Mouse (Mus musculus) neural tube, embryonic 11.5 days (tissue): ENCODE measurements around the gene Trim47. TPM values are rescaled to one million over a fixed set of nuclear protein-coding genes. Genes with fewer than 3 reads are reported as not detected.

Source experiments
- ATAC-seq: fragments of 200-750 bp; cut with Nextera tagmentation; 2 replicates; pipeline ENCODE4 v1.8.0; 2017; ENCODE audit warnings: moderate number of reproducible peaks, mild to moderate bottlenecking, moderate TSS enrichment, moderate library complexity; ENCODE audit not compliant: insufficient read depth, low FRiP score, low TSS enrichment
- DNase-seq: peaks from one replicate; pipeline ENCODE4 v3.0.0-alpha.2; 2015; ENCODE audit warnings: low spot score
- H3K27ac ChIP-seq: fragments of 300-500 bp; sonication (generic); 2 replicates; pipeline ENCODE4 v1.5.1; 2014; ENCODE audit warnings: low read depth, mild to moderate bottlenecking, low read length
- H3K27me3 ChIP-seq: fragments of 300-500 bp; sonication (generic); 2 replicates; pipeline ENCODE4 v1.6.1; 2014; ENCODE audit warnings: mild to moderate bottlenecking, low read length, mixed read lengths; ENCODE audit not compliant: control insufficient read depth, insufficient read depth
- H3K36me3 ChIP-seq: fragments of 300-500 bp; sonication (generic); 2 replicates; pipeline ENCODE4 v1.6.1; 2014; ENCODE audit warnings: mild to moderate bottlenecking, low read length, moderate library complexity, mixed read lengths; ENCODE audit not compliant: control insufficient read depth, insufficient read depth
- H3K4me1 ChIP-seq: fragments of 300-500 bp; sonication (generic); 2 replicates; pipeline ENCODE4 v1.6.1; 2014; ENCODE audit warnings: low read length, mixed read lengths; ENCODE audit not compliant: control insufficient read depth, insufficient read depth
- H3K4me2 ChIP-seq: fragments of 300-500 bp; sonication (generic); 2 replicates; pipeline ENCODE4 v1.6.1; 2014; ENCODE audit warnings: low read depth, mild to moderate bottlenecking, moderate library complexity
- H3K4me3 ChIP-seq: fragments of 300-500 bp; sonication (generic); 2 replicates; pipeline ENCODE4 v1.5.1; 2014; ENCODE audit warnings: low read depth, low read length
- H3K9ac ChIP-seq: fragments of 300-500 bp; sonication (generic); 2 replicates; pipeline ENCODE4 v1.6.1; 2014; ENCODE audit warnings: mild to moderate bottlenecking, low read length
- H3K9me3 ChIP-seq: fragments of 300-500 bp; sonication (generic); 2 replicates; pipeline ENCODE4 v1.6.1; 2016; ENCODE audit warnings: low read length; ENCODE audit not compliant: control insufficient read depth
- WGBS: fragments of 180-500 bp; shearing (Covaris S2); extraction: QIAGEN DNeasy Blood & Tissue Kit; methylation state at CpG from one replicate; pipeline ENCODE4 v1.1.7; 2014; 5-methylcytosine and 5-hydroxymethylcytosine counted together
- polyA plus RNA-seq: library from polyadenylated mRNA; unstranded; fragments of >200 nt; fragmentation: Nextera tagmentation; extraction: Ambion mirVana; gene quantifications from 2 replicates; pipeline ENCODE4 v1.2.1, GENCODE M21; 2014

Gene Trim47
- polyA plus RNA-seq, 1 experiment from 2014 or later: 3.3 TPM

DNA sequence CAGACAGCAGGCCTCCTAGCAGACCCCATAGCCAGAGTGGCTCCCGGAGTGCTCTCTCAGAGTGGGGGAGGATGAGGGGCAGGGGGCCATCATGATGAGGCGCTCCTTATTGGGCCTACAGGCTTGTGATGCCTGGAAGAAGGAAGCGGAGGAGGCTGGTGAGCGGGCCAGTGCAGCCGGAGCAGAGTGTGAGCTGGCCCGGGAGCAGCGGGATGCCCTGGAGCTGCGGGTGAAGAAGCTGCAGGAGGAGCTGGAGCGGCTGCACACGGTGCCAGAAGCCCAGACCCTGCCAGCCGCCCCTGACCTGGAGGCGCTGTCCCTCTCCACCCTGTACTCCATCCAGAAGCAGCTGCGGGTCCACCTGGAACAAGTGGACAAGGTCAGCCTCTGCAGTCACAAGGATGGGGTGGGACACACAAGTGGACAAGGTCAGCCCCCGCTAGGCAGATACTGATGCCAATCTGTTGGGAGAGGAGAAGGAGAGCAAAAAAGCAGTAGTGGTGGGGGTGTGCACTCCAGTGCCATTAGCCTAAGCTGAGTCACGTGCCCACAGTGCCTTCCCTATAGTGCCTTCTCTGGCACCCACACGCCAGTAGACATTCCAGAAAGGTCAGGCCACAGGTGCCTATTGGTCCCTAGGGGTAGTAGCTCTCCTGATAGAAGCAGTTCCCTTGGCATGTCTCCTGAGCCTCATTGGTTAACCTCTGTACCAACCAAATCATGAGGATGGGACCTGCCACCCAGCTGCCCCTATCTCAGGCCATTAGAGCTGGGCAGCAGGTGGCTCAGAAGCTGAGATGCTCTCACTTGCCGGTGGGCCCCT is 67.9 kb downstream of the Trim47 start:
- Histone ChIP-seq H3K27me3 (no peaks in the 10 kb centered on the region), H3K36me3 (peaks cover 47% of the 10 kb centered on the region), H3K4me1 (no peaks in the 10 kb centered on the region), H3K27ac (no peak overlapping the region), H3K4me3 (no peak overlapping the region), H3K9ac (no peak overlapping the region), H3K4me2 (no peak overlapping the region), H3K9me3 (no peaks in the 10 kb centered on the region)
- DNase-seq: no peak
- ATAC-seq: no peak
- 94% methylated on average over 17 of the region's 17 CpGs for WGBS

DNA sequence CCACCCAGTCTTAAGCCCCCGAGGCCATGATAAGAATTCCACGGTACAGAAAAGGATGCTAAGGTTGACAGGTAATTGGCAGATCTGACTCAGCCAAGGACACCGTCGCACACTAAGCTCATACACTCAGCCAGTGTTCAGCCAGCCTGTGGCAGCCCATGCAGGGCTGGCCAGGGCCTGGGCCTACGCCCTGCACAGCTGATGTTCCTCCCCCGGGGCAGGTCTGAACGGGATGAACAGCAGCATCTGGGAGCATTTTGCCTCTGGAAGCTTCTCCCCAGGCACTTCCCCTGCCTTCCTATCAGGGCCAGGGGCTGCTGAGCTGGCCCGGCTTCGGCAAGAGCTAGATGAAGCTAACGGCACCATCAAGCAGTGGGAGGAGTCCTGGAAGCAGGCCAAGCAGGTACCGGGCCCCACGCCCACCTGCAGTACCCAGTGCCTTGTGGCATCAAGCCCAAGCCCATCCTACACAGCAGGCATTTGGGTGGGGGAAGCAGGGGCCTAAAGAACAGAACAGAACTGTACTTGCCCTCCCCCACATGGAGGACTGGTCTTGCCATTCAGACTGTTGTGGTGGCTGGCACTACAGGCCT is 68.9 kb downstream of the Trim47 start:
- Histone ChIP-seq H3K4me3 (no peak overlapping the region), H3K27ac (no peak overlapping the region), H3K27me3 (no peaks in the 10 kb centered on the region), H3K4me1 (no peaks in the 10 kb centered on the region), H3K9ac (no peak overlapping the region), H3K9me3 (no peaks in the 10 kb centered on the region), H3K36me3 (peaks cover 53% of the 10 kb centered on the region), H3K4me2 (no peak overlapping the region)
- ATAC-seq (no peak), DNase-seq (no peak)
- 87% methylated on average over 12 of the region's 12 CpGs for WGBS

DNA sequence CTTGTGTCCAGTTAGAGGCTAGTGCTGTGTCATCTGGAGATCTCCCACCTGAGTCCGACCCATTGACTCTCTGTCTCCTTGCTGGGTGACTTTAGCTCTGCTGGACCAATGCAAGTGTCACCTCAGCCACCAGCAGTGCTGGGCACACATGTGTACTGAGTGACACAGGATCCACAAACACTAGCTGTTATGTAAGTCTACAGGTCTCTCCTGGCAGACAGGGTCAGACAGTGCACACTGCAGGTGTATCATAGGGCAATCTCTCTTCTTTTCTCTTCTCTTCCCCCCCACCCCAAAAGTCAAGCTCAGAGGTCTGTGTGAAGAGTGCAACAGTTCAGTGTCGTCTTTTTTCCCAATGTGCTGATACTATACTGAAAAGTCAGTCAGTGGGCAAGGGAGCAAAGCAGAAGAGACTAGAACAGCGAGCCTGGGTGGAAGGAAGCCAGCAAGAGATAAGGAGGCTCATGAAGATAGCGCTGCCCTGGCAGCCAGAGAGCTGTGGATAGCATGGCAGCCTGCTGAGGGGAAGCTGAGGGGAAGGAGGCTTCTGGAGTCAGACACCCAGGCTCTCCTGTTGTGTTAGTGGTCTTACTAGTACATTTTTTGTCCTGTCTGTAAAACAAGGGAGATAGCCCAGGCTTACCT is 69.7 kb downstream of the Trim47 start:
- Histone ChIP-seq H3K9ac (no peak overlapping the region), H3K27me3 (no peaks in the 10 kb centered on the region), H3K4me2 (no peak overlapping the region), H3K4me1 (no peaks in the 10 kb centered on the region), H3K9me3 (no peaks in the 10 kb centered on the region), H3K27ac (no peak overlapping the region), H3K36me3 (peaks cover 59% of the 10 kb centered on the region), H3K4me3 (no peak overlapping the region)
- DNase-seq (no peak), ATAC-seq (no peak)
- WGBS: 92% methylated on average over 4 of the region's 4 CpGs

DNA sequence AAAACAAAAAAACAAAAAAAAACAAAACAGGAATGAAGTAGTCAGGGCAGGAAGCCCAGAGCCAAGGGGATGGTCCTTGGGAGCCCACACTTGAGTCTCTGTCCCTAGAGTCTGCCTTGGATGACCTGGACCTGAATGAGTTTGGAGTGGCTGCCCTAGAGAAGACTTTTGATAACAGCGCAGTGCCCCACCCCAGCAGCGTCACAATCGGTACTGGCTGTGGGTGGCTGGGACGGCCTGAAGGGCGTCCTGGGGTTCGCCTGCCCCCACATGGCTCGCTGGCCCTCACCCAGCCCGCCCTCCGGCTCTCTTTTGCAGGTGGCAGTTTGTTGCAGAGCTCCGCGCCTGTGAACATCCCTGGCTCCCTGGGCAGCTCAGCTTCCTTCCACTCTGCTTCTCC is 71.1 kb downstream of the Trim47 start:
- H3K4me3 ChIP-seq: no peak overlapping the region
- DNase-seq (no peak), ATAC-seq (no peak)
- H3K27ac ChIP-seq: no peak overlapping the region
- no peaks in the 10 kb centered on the region for H3K9me3 ChIP-seq
- H3K4me2 ChIP-seq: no peak overlapping the region
- H3K27me3 ChIP-seq: no peaks in the 10 kb centered on the region
- peaks cover 61% of the 10 kb centered on the region for H3K36me3 ChIP-seq
- no peak overlapping the region for H3K9ac ChIP-seq
- WGBS: 93% methylated on average over 11 of the region's 11 CpGs
- no peaks in the 10 kb centered on the region for H3K4me1 ChIP-seq

Other genes starting within 250 kb of the Trim47 start
- gene Smim5, start 227.2 kb downstream of the Trim47 start, polyA plus RNA-seq: 2.0 and 3.4 TPM in 2 replicates
- 0.42 TPM in 1 of 2 replicates, not detected in the other for gene Smim6, start 215.2 kb downstream of the Trim47 start, polyA plus RNA-seq
- 48.9 and 51.8 TPM in 2 replicates for gene Sap30bp, start 193.9 kb downstream of the Trim47 start, polyA plus RNA-seq
- gene Recql5, start 193.7 kb downstream of the Trim47 start, polyA plus RNA-seq: 23.9 and 25.2 TPM in 2 replicates
- gene Itgb4, start 152.5 kb downstream of the Trim47 start, polyA plus RNA-seq: 0.58 and 0.72 TPM in 2 replicates
- gene Galk1, start 114.5 kb downstream of the Trim47 start, polyA plus RNA-seq: 122 and 124 TPM in 2 replicates
- 1,827 and 1,865 TPM in 2 replicates for gene H3f3b, start 99.2 kb downstream of the Trim47 start, polyA plus RNA-seq
- 30.3 and 34.4 TPM in 2 replicates for gene Unk, start 96.9 kb downstream of the Trim47 start, polyA plus RNA-seq
- 1.3 and 1.5 TPM in 2 replicates for gene Unc13d, start 49.2 kb downstream of the Trim47 start, polyA plus RNA-seq
- gene Wbp2, start 40.2 kb downstream of the Trim47 start, polyA plus RNA-seq: 95.3 and 105 TPM in 2 replicates
- 1.6 TPM in 2 replicates for gene Trim65, start 3.9 kb upstream of the Trim47 start, polyA plus RNA-seq
- gene Mrpl38, start 11.7 kb upstream of the Trim47 start, polyA plus RNA-seq: 99.8 and 102 TPM in 2 replicates
- gene Fbf1, start 41.0 kb upstream of the Trim47 start, polyA plus RNA-seq: 35.7 and 37.0 TPM in 2 replicates
- gene Ten1, start 71.6 kb upstream of the Trim47 start, polyA plus RNA-seq: 54.9 and 63.6 TPM in 2 replicates
- 33.2 and 34.4 TPM in 2 replicates for gene Acox1, start 71.8 kb upstream of the Trim47 start, polyA plus RNA-seq
- 0.90 and 0.93 TPM in 2 replicates for gene Evpl, start 110.9 kb upstream of the Trim47 start, polyA plus RNA-seq
- gene Srp68, start 147.0 kb upstream of the Trim47 start, polyA plus RNA-seq: 83.5 and 87.4 TPM in 2 replicates
- 0.49 and 0.70 TPM in 2 replicates for gene Galr2, start 153.7 kb upstream of the Trim47 start, polyA plus RNA-seq
- gene Exoc7, start 180.0 kb upstream of the Trim47 start, polyA plus RNA-seq: 74.3 and 75.5 TPM in 2 replicates
- gene Foxj1, start 208.2 kb upstream of the Trim47 start, polyA plus RNA-seq: 2.5 and 3.1 TPM in 2 replicates